In the genomic region with DNA sequence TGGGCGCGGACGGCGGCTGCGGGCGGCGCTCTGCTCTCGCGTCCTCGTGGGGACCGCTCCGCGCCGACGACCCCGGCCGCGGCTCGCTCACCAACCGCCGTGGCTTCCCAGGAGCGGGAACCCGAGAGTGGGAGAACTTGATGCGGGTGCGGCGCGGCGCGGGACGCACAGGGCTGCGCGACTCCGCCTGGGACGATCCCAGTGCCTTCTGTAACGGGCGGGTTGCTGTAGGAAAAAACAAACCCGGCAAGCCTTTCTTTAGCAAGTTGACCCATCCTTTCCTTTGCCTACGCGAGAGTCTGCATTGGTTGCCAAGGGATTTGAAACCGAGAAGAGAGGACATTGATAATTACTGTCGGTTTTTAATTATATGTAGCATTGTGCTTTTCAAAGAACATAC, we compare ENCODE assay signal across 8 mouse cellular contexts. TPM values are rescaled to one million over a fixed set of nuclear protein-coding genes. Genes with fewer than 3 reads are reported as not detected.
A peak's percentile ranks its signal among the peaks of the same experiment; 100 is the strongest.
DNase-seq lines count a peak whose midpoint lies in the region; ATAC-seq lines count a peak whose summit lies in the region.

No protein-coding gene starts in this region.

- peak overlapping the region; percentile 78 for H3K4me3 ChIP-seq in heart, embryonic 10.5 days
- H3K4me3 ChIP-seq in embryonic facial prominence, embryonic 13.5 days = peak overlapping the region; percentile 81
- H3K4me3 ChIP-seq in limb, embryonic 12.5 days (replicated peaks) = peak overlapping the region; percentile 86
- H3K4me3 ChIP-seq in stomach, embryonic 16.5 days (replicated peaks; ENCODE audit: low read length) = peak overlapping the region; percentile 77

- no peaks in the 10 kb centered on the region for H3K9me3 ChIP-seq in heart, embryonic 10.5 days
- H3K9me3 ChIP-seq in embryonic facial prominence, embryonic 13.5 days = no peaks in the 10 kb centered on the region
- no peaks in the 10 kb centered on the region for H3K9me3 ChIP-seq in limb, embryonic 12.5 days
- no peaks in the 10 kb centered on the region for H3K9me3 ChIP-seq in stomach, embryonic 16.5 days (replicated peaks; ENCODE audit: control insufficient read depth, low read length)

- peaks cover 33% of the 10 kb centered on the region for H3K36me3 ChIP-seq in heart, embryonic 10.5 days
- peaks cover 34% of the 10 kb centered on the region for H3K36me3 ChIP-seq in embryonic facial prominence, embryonic 13.5 days
- H3K36me3 ChIP-seq in limb, embryonic 12.5 days = peaks cover 36% of the 10 kb centered on the region
- peaks cover 6% of the 10 kb centered on the region; the same call in 1 of the 2 replicates for H3K36me3 ChIP-seq in stomach, embryonic 16.5 days (ENCODE audit: control insufficient read depth, insufficient read depth, low read length)

- peak overlapping the region; percentile 95 for H3K9ac ChIP-seq in embryonic facial prominence, embryonic 13.5 days
- peak overlapping the region; percentile 92 for H3K9ac ChIP-seq in limb, embryonic 12.5 days (replicated peaks)
- H3K9ac ChIP-seq in stomach, embryonic 16.5 days (ENCODE audit: low read length) = peak overlapping the region; percentile 90

- H3K4me1 ChIP-seq in heart, embryonic 10.5 days = peaks cover 6% of the 10 kb centered on the region; the same call in 1 of the 2 replicates
- H3K4me1 ChIP-seq in embryonic facial prominence, embryonic 13.5 days = peaks cover 4% of the 10 kb centered on the region
- peaks cover 10% of the 10 kb centered on the region for H3K4me1 ChIP-seq in limb, embryonic 12.5 days (replicated peaks)
- H3K4me1 ChIP-seq in stomach, embryonic 16.5 days (ENCODE audit: control insufficient read depth, insufficient read depth, low read length) = no peaks in the 10 kb centered on the region

- ATAC-seq in embryonic facial prominence, embryonic 13.5 days (ENCODE audit: insufficient number of reproducible peaks, insufficient read depth, low FRiP score, low TSS enrichment, low read depth) = peak; percentile 43; the same call in 1 of the 2 replicates
- peak; percentile 78 for ATAC-seq in limb, embryonic 12.5 days (ENCODE audit: insufficient number of reproducible peaks, insufficient read depth, low FRiP score, low TSS enrichment, low read depth)
- ATAC-seq in stomach, embryonic 16.5 days (ENCODE audit: insufficient read depth, low FRiP score) = peak; percentile 63; the same call in 1 of the 2 replicates

- WGBS in heart, embryonic 10.5 days = 1% methylated on average over 41 of the region's 41 CpGs
- 0% methylated on average over 41 of the region's 41 CpGs for WGBS in embryonic facial prominence, embryonic 13.5 days
- under 1% methylated on average over 40 of the region's 41 CpGs for WGBS in limb, embryonic 12.5 days
- under 1% methylated on average over 41 of the region's 41 CpGs for WGBS in stomach, embryonic 16.5 days

- H3K27me3 ChIP-seq in heart, embryonic 10.5 days (ENCODE audit: insufficient read depth, poor library complexity, severe bottlenecking) = no peaks in the 10 kb centered on the region
- H3K27me3 ChIP-seq in embryonic facial prominence, embryonic 13.5 days = no peaks in the 10 kb centered on the region
- no peaks in the 10 kb centered on the region for H3K27me3 ChIP-seq in limb, embryonic 12.5 days
- H3K27me3 ChIP-seq in stomach, embryonic 16.5 days (ENCODE audit: control insufficient read depth, insufficient read depth, low read length) = no peaks in the 10 kb centered on the region

- intact Hi-C loops in heart, postnatal 36 days (cut with DNase I) = loop anchor here (2.0 kb wide), 1 partner anchor 47 kb away; no protein-coding TSS in a partner anchor

- peak overlapping the region; percentile 66 for H3K4me2 ChIP-seq in embryonic facial prominence, embryonic 13.5 days
- peak overlapping the region; percentile 55 for H3K4me2 ChIP-seq in limb, embryonic 12.5 days
- H3K4me2 ChIP-seq in stomach, embryonic 16.5 days (ENCODE audit: low read depth, low read length) = peak overlapping the region; percentile 65

- no peak for DNase-seq in heart, embryonic 10.5 days (ENCODE audit: low spot score)
- no peak for DNase-seq in heart, postnatal 36 days
- peak; percentile 42 for DNase-seq in 3T3-L1 (ENCODE audit: low read depth, low spot score)
- DNase-seq in urinary bladder, postnatal 25 days (ENCODE audit: low spot score) = no peak
- no peak for DNase-seq in MN1 (ENCODE audit: low spot score)

- peak overlapping the region; percentile 92 for H3K27ac ChIP-seq in heart, embryonic 10.5 days
- H3K27ac ChIP-seq in embryonic facial prominence, embryonic 13.5 days = peak overlapping the region; percentile 97
- peak overlapping the region; percentile 97 for H3K27ac ChIP-seq in limb, embryonic 12.5 days
- H3K27ac ChIP-seq in stomach, embryonic 16.5 days (ENCODE audit: low read length) = peak overlapping the region; percentile 85

RNA-seq across cellular contexts. Expression of a gene that starts 0.5 kb away (rescaled TPM):
- polyA plus RNA-seq in heart, embryonic 10.5 days (2016; fragmentation: Nextera tagmentation; extraction: Ambion mirVana) = 16.1 and 18.1 TPM in 2 replicates
- 1 to 10 TPM; 6.2 to 6.3 TPM for total RNA-seq in heart, postnatal 36 days (2021)
- 37.7 and 38.0 TPM in 2 replicates for polyA plus RNA-seq in embryonic facial prominence, embryonic 13.5 days (2015; fragmentation: Nextera tagmentation; extraction: Ambion mirVana)
- polyA plus RNA-seq in limb, embryonic 12.5 days (2016; fragmentation: Nextera tagmentation; extraction: Ambion mirVana) = 36.5 and 37.0 TPM in 2 replicates
- 26.2 and 26.4 TPM in 2 replicates for polyA plus RNA-seq in stomach, embryonic 16.5 days (2015; fragmentation: Nextera tagmentation; extraction: Ambion mirVana)

RNA-seq across cellular contexts. Expression of a gene that starts 37.4 kb away (rescaled TPM):
- polyA plus RNA-seq in heart, embryonic 10.5 days (2016; fragmentation: Nextera tagmentation; extraction: Ambion mirVana) = 104 and 115 TPM in 2 replicates
- total RNA-seq in heart, postnatal 36 days (2021) = 10 to 100 TPM; 32.7 to 33.2 TPM
- 40.5 and 40.7 TPM in 2 replicates for polyA plus RNA-seq in embryonic facial prominence, embryonic 13.5 days (2015; fragmentation: Nextera tagmentation; extraction: Ambion mirVana)
- polyA plus RNA-seq in limb, embryonic 12.5 days (2016; fragmentation: Nextera tagmentation; extraction: Ambion mirVana) = 46.1 and 49.9 TPM in 2 replicates
- polyA plus RNA-seq in stomach, embryonic 16.5 days (2015; fragmentation: Nextera tagmentation; extraction: Ambion mirVana) = 82.4 and 88.2 TPM in 2 replicates

RNA-seq across cellular contexts. Expression of a gene that starts 50.6 kb away (rescaled TPM):
- 30.1 and 35.0 TPM in 2 replicates for polyA plus RNA-seq in heart, embryonic 10.5 days (2016; fragmentation: Nextera tagmentation; extraction: Ambion mirVana)
- 1 to 10 TPM; 2.4 TPM for total RNA-seq in heart, postnatal 36 days (2021)
- polyA plus RNA-seq in embryonic facial prominence, embryonic 13.5 days (2015; fragmentation: Nextera tagmentation; extraction: Ambion mirVana) = 43.1 and 44.6 TPM in 2 replicates
- polyA plus RNA-seq in limb, embryonic 12.5 days (2016; fragmentation: Nextera tagmentation; extraction: Ambion mirVana) = 45.9 and 47.4 TPM in 2 replicates
- 28.5 and 30.5 TPM in 2 replicates for polyA plus RNA-seq in stomach, embryonic 16.5 days (2015; fragmentation: Nextera tagmentation; extraction: Ambion mirVana)
